Comparison of ENCODE assay signal across 27 mouse cellular contexts in genomic region chr15:94046186-94046585, GRCm38 (mm10).
DNase-seq lines count a peak whose midpoint lies in the region; TF ChIP-seq lines count a peak whose summit lies in the region.
"Had no signal": no experiment of that assay in that cellular context is flagged by ENCODE, and none has a peak within 500 bp of the region (broad histone marks: within the 10 kb centered on the region; RNA-seq: fewer than 3 reads in every experiment).

No protein-coding gene starts in this region.

- H3K27ac ChIP-seq in layer of hippocampus, adult 2 months: 0 out of 2 replicates have a peak overlapping the region, but pooled peaks have one; percentile 19
- H3K27ac ChIP-seq: embryonic facial prominence, embryonic 10.5 days; embryonic facial prominence, embryonic 13.5 days; forebrain, embryonic 12.5 days; forebrain, embryonic 15.5 days; heart, adult 2 months; heart, embryonic 10.5 days; heart, embryonic 13.5 days; hindbrain, embryonic 14.5 days; hindbrain, postnatal 0 days had no signal

- H3K4me3 ChIP-seq in layer of hippocampus, adult 2 months: no peak overlapping the region
- H3K4me3 ChIP-seq: embryonic facial prominence, embryonic 10.5 days; embryonic facial prominence, embryonic 13.5 days; erythroblast, embryonic 14.5 days; forebrain, embryonic 12.5 days; forebrain, embryonic 15.5 days; heart, adult 2 months; heart, embryonic 10.5 days; heart, embryonic 13.5 days had no signal

- TF ChIP-seq CTCF in layer of hippocampus, adult 2 months (conservative IDR thresholded peaks at IDR 0.05): no peak

- DNase-seq in layer of hippocampus, adult 2 months (ENCODE audit: low spot score in 2 of 2): no peak
- no peak for DNase-seq in layer of hippocampus, adult 8-10 months (ENCODE audit: low spot score in 2 of 2)
- peak; percentile 51 for DNase-seq in right cerebral cortex, adult 18-20 months
- DNase-seq in right cerebral cortex, postnatal 4 days: no peak
- DNase-seq in telencephalon, adult 2 months (ENCODE audit: low read depth, low spot score): peak; percentile 55
- no peak for DNase-seq in spleen, postnatal 14 days (ENCODE audit: low spot score in 2 of 2)
- DNase-seq: adrenal gland, adult 2 months; adrenal gland, postnatal 14 days; cerebellum, adult 11-12 months; cerebellum, adult 8-10 months; cerebellum, postnatal 10 days; cerebellum, postnatal 36 days; embryo, embryonic 11 days; gastrocnemius, postnatal 10 days; gastrocnemius, postnatal 36 days; heart, adult 2 months; heart, postnatal 14 days; heart, postnatal 4 days had no signal

Comparison
In these comparisons a context has a peak if more than half of its experiments do, and no peak if none do; other contexts are left out.
1. DNase-seq: peak in right cerebral cortex, adult 18-20 months (single experiment) and telencephalon, adult 2 months (single experiment); none in layer of hippocampus, adult 2 months (0 of 2), layer of hippocampus, adult 8-10 months (0 of 2), right cerebral cortex, postnatal 4 days (single experiment) and spleen, postnatal 14 days (0 of 2).